Mouse (Mus musculus): ENCODE results near the gene 2810459M11Rik.

Gene 2810459M11Rik

DNA sequence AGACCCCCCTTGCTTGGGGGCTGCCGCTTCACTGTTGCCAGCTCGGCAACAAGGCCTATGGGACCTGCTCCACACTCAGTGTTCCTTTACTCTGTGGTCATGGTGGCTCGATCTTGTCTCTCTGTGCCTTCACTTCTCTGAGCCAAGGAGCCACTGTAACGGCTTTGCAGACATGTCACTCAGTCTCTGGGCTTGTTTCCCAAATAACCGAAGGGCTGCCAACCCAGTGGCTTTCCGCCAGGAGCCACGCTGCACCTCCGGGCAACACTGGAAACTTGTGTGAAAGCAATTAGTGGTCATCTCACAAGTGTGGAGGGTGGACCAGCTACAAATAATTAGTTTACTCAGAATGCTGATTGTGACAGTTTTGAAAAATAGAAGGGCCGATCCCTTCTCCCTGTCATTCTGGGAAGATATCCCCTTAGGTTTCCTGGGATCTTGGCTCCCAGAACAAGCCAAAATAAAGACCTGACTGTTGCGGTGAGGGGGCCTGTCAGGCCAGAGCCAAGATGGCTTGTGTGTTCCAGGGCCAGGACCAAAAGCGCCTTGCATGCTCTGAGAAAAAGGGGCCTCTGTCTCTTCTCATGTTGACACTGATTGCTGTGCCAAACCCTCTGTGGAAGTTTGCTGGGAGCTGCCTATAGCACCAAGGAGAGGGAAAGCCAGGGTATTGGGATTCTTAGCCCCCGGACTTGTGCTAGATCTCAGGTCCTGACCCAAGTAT is 7.7 kb downstream of the 2810459M11Rik start:
- DNase-seq (ENCODE audit: low spot score), result no peak

DNA sequence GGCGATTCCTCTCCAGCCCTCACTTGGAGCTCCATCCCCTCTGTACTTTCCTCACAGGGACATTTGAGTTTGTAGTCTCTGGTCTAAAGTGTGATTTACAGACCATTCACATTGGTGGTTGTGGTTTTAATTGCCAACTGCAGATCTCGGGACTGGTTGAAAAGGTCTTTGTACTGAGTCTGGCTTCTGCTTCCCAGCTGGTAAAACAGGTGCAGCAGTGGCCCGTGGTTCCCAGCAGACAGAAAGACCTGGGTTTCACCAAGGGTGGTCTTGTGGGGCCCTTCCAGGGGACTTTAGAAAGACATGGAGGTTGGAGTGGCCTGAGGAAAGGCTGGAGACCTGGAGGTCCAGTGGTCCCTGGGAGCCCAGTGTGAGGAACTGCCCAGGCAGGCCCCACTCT is 9.3 kb downstream of the 2810459M11Rik start:
- no peak for DNase-seq (ENCODE audit: low spot score)

DNA sequence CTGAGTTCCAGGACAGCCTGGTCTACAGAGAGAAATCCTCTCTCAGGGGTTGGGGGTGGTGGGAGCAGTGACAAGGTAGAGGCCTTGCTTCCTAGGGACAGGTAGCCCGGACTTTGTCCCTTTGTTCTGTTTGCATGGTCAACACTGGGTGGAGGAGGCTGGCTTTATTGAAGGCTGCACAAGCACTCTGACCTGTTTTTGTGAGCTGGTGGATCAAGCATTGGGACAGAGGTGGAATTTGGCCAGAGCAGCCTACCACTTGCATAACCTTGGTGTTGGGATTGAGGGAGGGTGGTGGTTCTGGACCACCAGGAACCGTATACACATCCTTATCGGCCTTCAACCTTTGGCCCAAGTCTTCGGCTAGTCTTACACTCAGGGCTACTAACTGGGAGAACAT is 10.6 kb downstream of the 2810459M11Rik start:
- peak; percentile 93 for DNase-seq (ENCODE audit: low spot score)

DNA sequence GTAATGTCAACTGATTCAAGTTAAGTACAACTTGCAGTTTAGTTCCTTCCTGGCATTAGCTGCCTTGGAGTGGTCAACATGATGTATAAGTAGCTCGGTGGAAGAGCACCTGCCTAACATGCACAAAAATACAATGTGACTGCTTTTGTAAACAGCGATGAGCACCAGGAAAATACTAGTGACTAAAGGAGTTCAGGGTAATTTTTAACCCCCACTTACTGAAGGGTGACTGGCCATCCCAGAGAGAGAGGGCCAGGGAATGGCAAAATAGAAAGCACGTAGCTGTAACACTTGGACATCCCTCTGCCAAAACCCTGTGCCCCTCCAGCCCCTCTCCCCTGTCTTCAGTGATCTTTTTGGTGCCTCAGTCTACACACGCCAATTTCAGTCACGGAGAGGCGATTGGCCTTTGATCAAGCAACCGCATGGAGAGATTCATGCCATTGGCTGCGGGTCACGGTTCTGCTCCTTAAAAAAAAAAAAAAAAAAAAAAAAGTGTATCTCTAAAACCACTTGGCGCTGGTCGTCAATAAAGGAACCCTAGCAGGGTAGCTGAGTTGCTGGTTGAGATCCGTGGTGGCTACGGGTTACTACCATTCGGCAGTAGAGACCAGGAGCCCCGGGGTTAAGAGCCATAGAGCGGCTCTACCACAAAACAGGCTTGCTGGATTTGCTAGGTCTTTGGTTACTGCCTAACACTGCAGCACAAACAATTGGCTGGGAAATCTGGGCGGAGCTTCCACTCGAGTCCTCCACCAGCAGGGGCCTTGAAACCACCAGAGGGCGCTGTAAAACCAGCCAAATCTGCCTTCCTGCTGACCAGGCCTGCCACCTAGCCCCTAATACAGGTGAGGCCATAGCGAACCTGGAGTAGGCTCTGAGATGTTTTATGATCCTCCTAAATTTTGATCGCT is 13.4 kb downstream of the 2810459M11Rik start:
- peak; percentile 93 for DNase-seq (ENCODE audit: low spot score)

DNA sequence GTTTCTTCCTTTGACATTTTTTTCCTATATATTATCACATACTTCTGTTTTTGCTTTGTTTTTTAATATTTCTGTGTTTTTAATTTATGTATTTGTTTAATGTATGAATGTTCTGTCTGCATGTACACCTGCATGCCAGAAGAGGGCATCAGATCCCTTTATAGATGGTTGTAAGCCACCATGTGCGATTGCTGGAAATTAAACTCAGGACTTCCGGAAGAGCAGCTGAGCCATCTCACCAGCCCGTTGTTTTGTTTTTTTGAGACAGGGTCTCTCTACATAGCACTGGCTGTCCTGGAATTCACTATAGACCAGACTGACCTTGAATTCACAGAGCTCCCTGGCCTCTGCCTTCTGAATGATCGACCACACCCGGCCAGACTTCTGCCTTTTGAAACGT is 16.9 kb downstream of the 2810459M11Rik start:
- DNase-seq (ENCODE audit: low spot score), result no peak

DNA sequence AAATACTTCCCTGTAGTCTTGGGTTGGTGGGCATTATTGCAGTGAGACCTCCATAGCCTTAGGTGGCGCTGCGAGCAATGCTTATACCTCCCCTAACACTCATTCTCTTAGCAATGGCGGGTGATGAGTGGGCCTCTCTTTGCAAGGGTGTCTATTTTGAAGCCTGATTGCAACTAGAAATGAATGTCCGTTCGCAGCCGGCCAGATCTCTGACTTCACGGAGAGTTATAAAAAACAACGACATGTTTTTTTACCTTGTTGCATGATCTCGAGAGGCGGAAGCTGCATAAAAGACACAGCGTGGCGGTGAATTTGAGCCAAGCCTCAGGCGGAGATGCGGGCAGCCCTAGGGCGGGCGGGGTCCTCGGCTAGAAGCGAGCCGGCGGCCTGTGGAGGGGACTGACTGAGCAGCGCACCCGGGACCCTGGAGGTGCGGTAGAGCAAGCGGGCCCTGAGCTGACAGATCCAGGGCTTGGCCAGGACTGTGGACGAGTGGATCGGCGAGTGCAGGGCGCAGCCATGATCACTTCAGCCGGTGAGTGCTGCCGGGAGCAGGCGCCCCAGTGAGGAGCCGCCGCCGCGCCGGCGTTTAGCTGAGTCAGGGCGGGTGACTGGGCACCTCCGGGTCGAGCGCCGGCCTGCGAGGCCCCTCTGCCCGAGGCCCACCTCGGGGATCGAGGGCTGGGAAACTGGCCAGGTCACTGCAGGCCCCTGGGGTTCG is 18.8 kb downstream of the 2810459M11Rik start, which contains the start of gene Psmd1:
Gene Psmd1 (plus strand): TSS at position 117 of the 721 bp plus-strand sequence.
- DNase-seq (ENCODE audit: low spot score), result peak; percentile 93

DNA sequence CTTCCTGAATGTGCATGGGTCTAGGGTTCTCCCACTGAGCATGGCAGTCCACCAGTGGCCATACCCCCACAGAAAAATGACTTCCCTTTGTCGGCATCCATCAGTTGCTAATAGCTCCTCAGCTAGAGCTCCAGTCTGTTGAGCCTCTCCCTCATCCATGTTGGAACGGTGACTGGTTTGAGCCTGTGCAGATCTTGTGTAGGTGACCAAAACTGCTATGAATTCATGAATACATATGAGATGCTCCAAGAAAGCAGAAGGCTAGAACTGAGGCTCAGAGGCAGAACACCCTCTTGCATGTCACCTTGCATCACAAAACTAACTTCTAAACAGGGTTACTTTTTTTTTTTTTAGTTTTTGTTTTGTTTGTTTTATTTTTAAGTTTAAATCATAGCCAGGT is 30.9 kb downstream of the 2810459M11Rik start:
- no peak for DNase-seq (ENCODE audit: low spot score)

DNA sequence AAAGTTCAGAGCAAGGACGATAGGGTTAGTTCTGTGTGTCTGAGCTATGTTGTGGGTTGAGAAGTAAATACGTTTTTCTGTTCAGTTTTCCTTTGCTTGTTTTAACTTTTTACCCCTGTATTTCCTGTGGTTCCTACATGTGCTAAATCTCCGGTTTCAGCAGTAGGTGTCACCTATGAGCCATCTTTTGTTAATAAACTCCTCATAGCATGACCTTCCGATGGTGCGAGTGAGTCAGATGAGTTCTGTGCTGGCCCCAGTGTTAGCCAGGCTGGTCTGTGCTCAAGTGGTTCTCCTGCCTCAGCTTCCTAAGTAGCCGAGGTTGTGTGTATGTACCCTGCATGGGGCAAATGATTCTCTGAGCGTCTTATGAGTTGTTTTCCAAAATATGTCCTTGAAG is 48.8 kb downstream of the 2810459M11Rik start:
- DNase-seq (ENCODE audit: low spot score), result no peak

DNA sequence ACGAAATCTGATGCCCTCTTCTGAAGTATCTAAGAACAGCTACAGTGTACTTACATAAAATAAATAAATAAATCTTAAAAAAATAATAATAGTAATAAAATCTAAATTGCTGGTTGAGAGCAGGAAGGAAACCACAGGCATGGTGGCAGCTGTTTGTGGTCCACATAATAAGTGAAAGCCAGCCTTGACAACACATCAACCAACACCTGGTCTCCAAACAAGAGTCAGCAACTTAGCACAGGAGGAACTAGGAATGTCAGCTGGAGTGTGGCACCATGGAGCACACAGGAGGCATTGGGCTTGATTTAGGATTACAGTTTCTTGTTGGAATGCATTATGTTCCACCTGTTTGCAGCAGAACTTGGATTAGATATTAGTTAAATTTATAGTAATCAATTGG is 59.4 kb downstream of the 2810459M11Rik start:
- DNase-seq (ENCODE audit: low spot score), result no peak

Measured in yolk sac, embryonic 10.5 days (tissue).